Mouse (Mus musculus) hindbrain, embryonic 14.5 days (tissue): ENCODE data around the gene Ncln. TPM values are rescaled to one million over a fixed set of nuclear protein-coding genes. Genes with fewer than 3 reads are reported as not detected.

Experiments
- ATAC-seq: fragments of 200-750 bp; cut with Nextera tagmentation; 2 replicates; pipeline ENCODE4 v1.8.0; 2017; ENCODE audit warnings: moderate number of reproducible peaks, mild to moderate bottlenecking, moderate TSS enrichment, moderate library complexity; ENCODE audit not compliant: low FRiP score
- DNase-seq: peaks from one replicate; pipeline ENCODE4 v3.0.0-alpha.2; 2015; ENCODE audit warnings: low spot score
- H3K27ac ChIP-seq: fragments of 300-500 bp; sonication (generic); 2 replicates; pipeline ENCODE4 v1.5.1; 2014; ENCODE audit warnings: mild to moderate bottlenecking, moderate library complexity
- H3K27me3 ChIP-seq: fragments of 300-500 bp; sonication (generic); 2 replicates; pipeline ENCODE4 v1.6.1; 2014; ENCODE audit warnings: mild to moderate bottlenecking, low read length, mixed read lengths; ENCODE audit not compliant: control insufficient read depth, insufficient read depth
- H3K36me3 ChIP-seq: fragments of 300-500 bp; sonication (generic); replicated peaks from 2 replicates; pipeline ENCODE4 v1.6.1; 2014; ENCODE audit not compliant: control insufficient read depth, insufficient read depth
- H3K4me1 ChIP-seq: fragments of 300-500 bp; sonication (generic); replicated peaks from 2 replicates; pipeline ENCODE4 v1.6.1; 2014; ENCODE audit warnings: antibody characterized with exemption, low read length, mixed read lengths; ENCODE audit not compliant: control insufficient read depth, insufficient read depth
- H3K4me2 ChIP-seq: fragments of 300-500 bp; sonication (generic); replicated peaks from 2 replicates; pipeline ENCODE4 v1.6.1; 2014; ENCODE audit warnings: mild to moderate bottlenecking, moderate library complexity
- H3K4me3 ChIP-seq: fragments of 300-500 bp; sonication (generic); replicated peaks from 2 replicates; pipeline ENCODE4 v1.5.1; 2014; ENCODE audit warnings: mild to moderate bottlenecking, low read length
- H3K9ac ChIP-seq: fragments of 300-500 bp; sonication (generic); 2 replicates; pipeline ENCODE4 v1.6.1; 2014
- H3K9me3 ChIP-seq: fragments of 300-500 bp; sonication (generic); 2 replicates; pipeline ENCODE4 v1.6.1; 2016; ENCODE audit warnings: low read length; ENCODE audit not compliant: control insufficient read depth
- WGBS: fragments of 180-500 bp; shearing (Covaris S2); extraction: QIAGEN DNeasy Blood & Tissue Kit; methylation state at CpG from one replicate; pipeline ENCODE4 v1.1.7; 2014; 5-methylcytosine and 5-hydroxymethylcytosine counted together
- polyA plus RNA-seq: library from polyadenylated mRNA; unstranded; fragments of >200 nt; fragmentation: Nextera tagmentation; extraction: Ambion mirVana; gene quantifications from 2 replicates; pipeline ENCODE4 v1.2.1, GENCODE M21; 2014

The Ncln gene
- polyA plus RNA-seq, 1 experiment from 2014 or later: 59.0 TPM

DNA sequence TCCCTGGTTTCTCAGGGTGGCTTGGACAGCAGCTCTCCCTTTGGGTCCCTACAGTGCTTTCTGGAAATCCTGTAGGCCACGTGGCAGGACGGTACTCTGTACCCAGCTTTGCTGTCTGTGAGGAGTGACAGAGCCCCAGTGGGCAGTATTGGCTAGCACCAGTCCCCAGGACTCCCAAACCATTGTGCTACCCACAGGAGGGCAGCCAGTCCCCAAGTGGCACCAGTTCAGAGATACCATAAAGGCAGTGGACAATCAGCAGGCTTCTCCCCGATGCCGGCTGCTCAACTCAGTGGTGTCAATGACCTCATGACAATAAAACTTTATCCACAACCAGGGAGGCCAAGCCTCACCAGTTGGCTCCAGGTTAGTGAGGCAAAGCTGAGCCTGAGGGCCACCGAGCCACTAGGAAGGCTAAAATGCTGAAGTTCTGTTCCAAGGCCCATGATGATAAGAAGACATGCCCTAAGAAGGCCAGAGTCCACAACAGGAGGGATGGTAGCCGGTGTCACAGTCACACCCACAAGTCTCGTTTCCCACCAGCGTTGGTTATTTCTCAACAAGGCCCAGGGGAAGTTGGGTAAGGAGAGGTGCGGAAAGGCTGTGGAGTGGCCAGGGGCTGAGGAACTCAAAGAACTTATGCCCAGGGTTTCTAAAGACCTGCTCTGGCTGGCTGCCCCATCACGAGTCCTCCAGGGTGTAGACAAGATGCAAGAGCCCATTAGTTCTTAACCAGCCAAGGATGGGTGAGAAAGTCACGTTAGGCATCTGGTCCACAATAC lies 1.7 kb downstream of the Ncln start:
- H3K4me1 ChIP-seq: peaks cover 16% of the 10 kb centered on the region
- no peak overlapping the region; the same call in 1 of the 2 replicates for H3K4me3 ChIP-seq
- ATAC-seq: no peak
- peak overlapping the region; percentile 86 for H3K4me2 ChIP-seq
- H3K27me3 ChIP-seq: no peaks in the 10 kb centered on the region
- no peak for DNase-seq
- H3K27ac ChIP-seq: no peak overlapping the region
- WGBS: 91% methylated on average over 11 of the region's 11 CpGs
- H3K9ac ChIP-seq: peak overlapping the region; percentile 75; the same call in 1 of the 2 replicates
- H3K36me3 ChIP-seq: peaks cover 33% of the 10 kb centered on the region
- no peaks in the 10 kb centered on the region for H3K9me3 ChIP-seq

DNA sequence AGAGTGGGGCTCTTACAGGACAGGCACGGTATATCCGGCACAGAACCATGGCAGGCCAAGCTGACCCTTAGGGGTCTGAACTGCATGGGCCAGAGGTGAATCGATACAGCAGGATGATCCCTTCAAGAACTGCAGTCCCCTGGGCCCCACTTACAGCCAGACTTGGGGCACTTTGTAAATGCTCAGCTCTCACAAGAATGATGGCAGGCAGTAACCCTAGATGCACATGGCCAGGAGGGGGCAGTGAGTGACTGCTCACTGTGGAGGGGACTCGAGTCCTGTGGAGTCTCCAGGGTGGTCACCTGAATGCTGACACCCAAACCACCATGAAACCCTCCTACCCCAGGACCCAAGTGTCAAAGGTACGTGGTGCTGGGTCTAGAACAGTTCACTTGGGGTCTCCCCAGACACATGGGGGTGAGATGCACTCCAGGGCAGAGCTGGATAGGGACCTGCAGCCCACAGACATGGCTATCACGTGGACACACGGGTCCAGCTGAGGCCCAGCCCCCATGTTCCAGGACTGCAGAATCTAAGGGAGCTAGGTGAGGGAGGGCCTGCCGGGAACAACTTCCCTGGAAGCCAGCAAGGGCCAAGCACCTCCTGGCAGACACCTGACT lies 2.5 kb downstream of the Ncln start:
- H3K4me3 ChIP-seq: no peak overlapping the region
- 82% methylated on average over 8 of the region's 8 CpGs for WGBS
- no peak overlapping the region for H3K4me2 ChIP-seq
- peaks cover 16% of the 10 kb centered on the region for H3K4me1 ChIP-seq
- peaks cover 40% of the 10 kb centered on the region for H3K36me3 ChIP-seq
- H3K9ac ChIP-seq: no peak overlapping the region
- no peaks in the 10 kb centered on the region for H3K9me3 ChIP-seq
- no peak for DNase-seq
- H3K27ac ChIP-seq: no peak overlapping the region
- no peak for ATAC-seq
- H3K27me3 ChIP-seq: no peaks in the 10 kb centered on the region

- H3K4me1 ChIP-seq: peaks cover 16% of the 10 kb centered on the region
- no peaks in the 10 kb centered on the region for H3K9me3 ChIP-seq
- WGBS: 87% methylated on average over 11 of the region's 11 CpGs
- no peak overlapping the region for H3K9ac ChIP-seq
- ATAC-seq (no peak), DNase-seq (no peak)
- no peak overlapping the region for H3K27ac ChIP-seq
- H3K4me3 ChIP-seq: no peak overlapping the region
- H3K27me3 ChIP-seq: no peaks in the 10 kb centered on the region
- peaks cover 50% of the 10 kb centered on the region for H3K36me3 ChIP-seq
- H3K4me2 ChIP-seq: no peak overlapping the region
These were observed 3.5 kb downstream of the Ncln start for GRCm38 (mm10) chr10:81492606-81493240.

DNA sequence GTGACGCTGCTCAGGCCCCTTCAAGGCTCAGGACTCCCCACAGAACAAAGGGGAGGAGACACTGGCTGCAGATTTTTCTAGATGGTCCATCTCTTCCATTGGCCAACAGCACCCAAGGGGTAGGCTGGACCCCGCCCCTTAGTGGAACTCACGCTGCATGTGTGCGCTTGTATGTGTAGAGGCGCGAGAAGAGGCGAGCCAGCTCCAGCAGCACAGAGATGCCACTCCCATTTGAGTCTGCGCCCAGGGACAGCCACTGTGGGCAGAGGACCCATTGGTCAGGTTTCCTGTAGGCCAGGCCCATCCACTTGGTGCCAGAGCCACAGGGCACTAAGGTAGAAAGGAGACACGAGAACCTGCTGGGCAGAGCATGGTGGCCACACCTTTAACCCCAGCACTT lies 5.2 kb downstream of the Ncln start:
- Histone ChIP-seq H3K36me3 (peaks cover 67% of the 10 kb centered on the region), H3K4me2 (no peak overlapping the region), H3K9ac (no peak overlapping the region), H3K27ac (no peak overlapping the region), H3K4me1 (peaks cover 12% of the 10 kb centered on the region), H3K27me3 (no peaks in the 10 kb centered on the region), H3K9me3 (no peaks in the 10 kb centered on the region), H3K4me3 (no peak overlapping the region)
- ATAC-seq: no peak
- WGBS: 93% methylated on average over 9 of the region's 9 CpGs
- no peak for DNase-seq

DNA sequence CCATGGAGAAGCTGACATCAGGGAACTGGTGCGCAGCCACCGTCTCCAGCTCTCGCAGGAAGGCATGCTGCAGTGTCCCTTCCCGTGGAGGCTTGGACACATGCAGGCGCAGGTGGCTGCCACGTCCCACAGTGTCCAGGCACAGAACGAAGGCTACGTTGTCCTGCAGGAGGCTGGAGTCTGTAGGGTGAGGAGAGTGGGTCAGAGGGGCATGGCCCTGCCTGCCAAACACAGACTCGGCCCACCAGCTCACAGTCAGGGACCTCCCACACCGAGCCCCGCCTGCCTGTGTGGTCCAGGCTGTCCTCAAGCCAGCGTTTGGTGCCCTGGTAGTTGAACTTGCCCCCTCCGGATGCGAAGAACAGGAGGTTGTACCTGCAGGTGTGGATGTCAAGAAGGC lies 6.3 kb downstream of the Ncln start:
- no peak for ATAC-seq
- Histone ChIP-seq H3K36me3 (peaks cover 68% of the 10 kb centered on the region), H3K9me3 (no peaks in the 10 kb centered on the region), H3K4me1 (peaks cover 5% of the 10 kb centered on the region), H3K4me3 (no peak overlapping the region), H3K4me2 (no peak overlapping the region), H3K9ac (no peak overlapping the region), H3K27me3 (no peaks in the 10 kb centered on the region), H3K27ac (no peak overlapping the region)
- no peak for DNase-seq
- WGBS: 84% methylated on average over 14 of the region's 14 CpGs

GRCm38 (mm10) chr10:81488081-81488480 lies 8.1 kb downstream of the Ncln start:
- H3K9me3 ChIP-seq: no peaks in the 10 kb centered on the region
- no peaks in the 10 kb centered on the region for H3K27me3 ChIP-seq
- no peak overlapping the region for H3K9ac ChIP-seq
- no peak overlapping the region for H3K4me2 ChIP-seq
- peaks cover 6% of the 10 kb centered on the region; the same call in 1 of the 2 replicates for H3K4me1 ChIP-seq
- H3K36me3 ChIP-seq: peaks cover 68% of the 10 kb centered on the region
- 93% methylated on average over 11 of the region's 11 CpGs for WGBS
- DNase-seq (no peak), ATAC-seq (no peak)
- no peak overlapping the region for H3K27ac ChIP-seq
- H3K4me3 ChIP-seq: no peak overlapping the region

GRCm38 (mm10) chr10:81486496-81486895 lies 9.7 kb downstream of the Ncln start:
- ATAC-seq (no peak), DNase-seq (no peak)
- Histone ChIP-seq H3K4me3 (no peak overlapping the region), H3K9ac (no peak overlapping the region), H3K27ac (no peak overlapping the region), H3K4me1 (peaks cover 6% of the 10 kb centered on the region; the same call in 1 of the 2 replicates), H3K27me3 (no peaks in the 10 kb centered on the region), H3K9me3 (no peaks in the 10 kb centered on the region), H3K36me3 (peaks cover 55% of the 10 kb centered on the region), H3K4me2 (no peak overlapping the region)
- WGBS: 73% methylated on average over 10 of the region's 10 CpGs

DNA sequence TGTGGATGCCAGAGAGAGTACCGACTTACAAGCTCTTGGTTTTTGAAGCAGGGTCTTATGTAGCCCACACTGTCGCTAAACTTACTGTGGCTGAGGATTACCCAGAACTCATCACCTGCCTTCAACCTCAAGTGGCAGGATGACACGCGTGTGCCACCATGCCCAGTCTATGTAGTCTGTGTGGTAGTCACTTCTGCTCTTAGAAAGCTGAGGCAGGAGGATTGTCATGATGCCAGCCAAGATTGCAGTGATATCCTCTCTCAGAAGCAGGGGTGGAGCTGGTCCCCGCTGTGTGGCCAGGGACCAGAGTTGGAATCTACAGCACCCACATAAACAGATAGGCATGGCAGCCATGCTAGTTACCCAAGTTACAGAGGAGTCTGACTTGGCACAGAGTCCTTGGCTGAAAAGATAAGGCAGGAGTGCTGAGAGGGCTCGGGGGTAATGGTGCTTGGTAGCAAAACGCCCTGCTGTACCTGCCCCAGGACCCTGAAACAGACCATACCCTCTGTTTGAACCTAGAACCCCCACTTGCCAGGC lies 10.6 kb downstream of the Ncln start:
- no peaks in the 10 kb centered on the region for H3K27me3 ChIP-seq

GRCm38 (mm10) chr10:81485060-81485449 lies 11.1 kb downstream of the Ncln start:
- Histone ChIP-seq H3K4me2 (no peak overlapping the region), H3K4me3 (no peak overlapping the region), H3K9ac (0 out of 2 replicates have a peak overlapping the region, but pooled peaks have one; percentile 6), H3K4me1 (peaks cover 17% of the 10 kb centered on the region), H3K27ac (0 out of 2 replicates have a peak overlapping the region, but pooled peaks have one; percentile 59), H3K36me3 (peaks cover 41% of the 10 kb centered on the region), H3K27me3 (no peaks in the 10 kb centered on the region), H3K9me3 (no peaks in the 10 kb centered on the region)
- no peak for DNase-seq
- 41% methylated on average over 2 of the region's 2 CpGs for WGBS
- no peak for ATAC-seq

More for the DNA sequence above, 10.6 kb downstream of the Ncln start:
- Histone ChIP-seq H3K4me3 (no peak overlapping the region), H3K4me1 (peaks cover 12% of the 10 kb centered on the region), H3K9ac (no peak overlapping the region), H3K4me2 (no peak overlapping the region), H3K9me3 (no peaks in the 10 kb centered on the region), H3K27ac (no peak overlapping the region), H3K36me3 (peaks cover 45% of the 10 kb centered on the region)
- ATAC-seq: no peak
- DNase-seq: no peak
- 78% methylated on average over 7 of the region's 7 CpGs for WGBS
